Mouse (Mus musculus): ENCODE data around the gene Kif24. TPM values are rescaled to one million over a fixed set of nuclear protein-coding genes. Genes with fewer than 3 reads are reported as not detected.
A peak's percentile ranks its signal among the peaks of the same experiment; 100 is the strongest.

Gene Kif24
- polyA plus RNA-seq, 1 experiment from 2014 or later: 4.0 TPM

DNA sequence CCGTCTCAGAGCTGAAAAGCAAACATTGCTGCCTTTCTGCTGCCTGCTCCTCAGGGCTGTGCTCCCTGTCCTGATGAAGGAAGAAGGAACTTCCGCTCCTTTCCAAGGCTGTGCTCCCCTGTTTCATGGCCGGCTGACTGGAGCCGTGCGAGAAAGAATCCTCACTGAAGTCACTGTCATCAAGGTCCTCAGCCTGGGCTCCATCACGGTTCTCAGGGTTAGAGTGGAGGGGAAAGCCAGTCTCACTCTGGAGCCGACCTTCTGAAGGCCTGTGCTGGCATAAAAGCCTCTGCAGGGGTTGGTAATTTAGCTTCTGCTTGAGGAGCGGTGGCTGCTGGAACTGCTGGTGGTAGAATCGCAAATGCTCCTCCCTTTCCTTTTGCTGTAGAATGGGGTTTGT is 70.0 kb downstream of the Kif24 start:
- Histone ChIP-seq H3K27ac (ENCODE audit: low read length) (no peak overlapping the region), H3K9me3 (ENCODE audit: control insufficient read depth, low read length) (no peaks in the 10 kb centered on the region), H3K4me2 (ENCODE audit: low read depth, low read length) (no peak overlapping the region), H3K4me1 (ENCODE audit: control insufficient read depth, insufficient read depth, low read length) (no peaks in the 10 kb centered on the region), H3K4me3 (ENCODE audit: low read length) (no peak overlapping the region), H3K27me3 (replicated peaks; ENCODE audit: control insufficient read depth, insufficient read depth, low read length) (no peaks in the 10 kb centered on the region), H3K36me3 (ENCODE audit: control insufficient read depth, insufficient read depth, low read length) (peaks cover 5% of the 10 kb centered on the region), H3K9ac (ENCODE audit: low read depth, low read length) (no peak overlapping the region)
- no peak for ATAC-seq
- 78% methylated on average over 9 of the region's 9 CpGs for WGBS

DNA sequence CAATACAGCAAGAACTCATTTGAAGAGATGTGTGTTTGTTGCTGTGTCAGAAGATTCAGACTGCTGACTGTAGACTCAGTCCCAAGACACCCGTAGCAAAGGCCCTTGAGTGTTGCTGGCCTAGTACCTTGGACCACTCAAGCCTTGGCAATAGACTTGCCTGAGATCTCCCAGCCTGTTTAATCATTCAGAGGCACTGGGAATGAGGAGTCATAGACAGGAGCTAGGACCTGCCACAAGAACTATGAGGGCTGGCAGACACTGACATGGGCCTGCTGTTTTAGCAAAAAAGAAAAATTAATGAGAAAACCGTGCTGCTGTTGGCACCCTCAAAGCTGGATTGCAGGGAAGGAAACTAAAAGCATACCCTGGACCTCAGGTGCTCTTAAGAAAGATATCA is 73.7 kb downstream of the Kif24 start:
- Histone ChIP-seq H3K4me2 (ENCODE audit: low read depth, low read length) (no peak overlapping the region), H3K27me3 (replicated peaks; ENCODE audit: control insufficient read depth, insufficient read depth, low read length) (no peaks in the 10 kb centered on the region), H3K4me3 (ENCODE audit: low read length) (no peak overlapping the region)

DNA sequence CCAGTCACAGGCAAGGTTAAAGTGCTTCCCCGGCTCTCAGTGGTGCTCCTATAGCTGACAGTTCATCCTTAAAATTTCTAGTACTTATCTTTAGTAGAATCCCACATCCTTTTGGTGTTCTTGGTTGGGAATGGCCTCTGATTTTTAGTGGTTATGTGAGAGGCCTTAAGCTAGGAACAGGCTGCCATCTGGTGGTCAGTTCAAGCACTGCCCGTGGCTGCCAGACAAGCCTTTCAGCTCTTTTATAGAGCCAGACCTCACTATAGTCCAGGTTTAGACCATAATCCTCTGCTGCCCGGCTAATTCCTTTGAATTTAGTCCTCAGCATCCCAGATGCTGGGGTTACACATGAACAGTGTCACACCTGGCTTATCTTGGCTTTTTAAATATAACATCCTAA is 74.6 kb downstream of the Kif24 start:
- no peak overlapping the region for H3K9ac ChIP-seq (ENCODE audit: low read depth, low read length)
- H3K4me1 ChIP-seq (ENCODE audit: control insufficient read depth, insufficient read depth, low read length): no peaks in the 10 kb centered on the region
- WGBS: 24% methylated on average over 3 of the region's 3 CpGs
- no peak overlapping the region for H3K27ac ChIP-seq (ENCODE audit: low read length)
- H3K4me3 ChIP-seq (ENCODE audit: low read length): no peak overlapping the region
- ATAC-seq: peak; percentile 61; the same call in 1 of the 2 replicates
- no peak overlapping the region for H3K4me2 ChIP-seq (ENCODE audit: low read depth, low read length)
- H3K9me3 ChIP-seq (ENCODE audit: control insufficient read depth, low read length): no peaks in the 10 kb centered on the region
- H3K27me3 ChIP-seq (replicated peaks; ENCODE audit: control insufficient read depth, insufficient read depth, low read length): no peaks in the 10 kb centered on the region
- peaks cover 5% of the 10 kb centered on the region for H3K36me3 ChIP-seq (ENCODE audit: control insufficient read depth, insufficient read depth, low read length)

More for the DNA sequence above, 73.7 kb downstream of the Kif24 start:
- Histone ChIP-seq H3K36me3 (ENCODE audit: control insufficient read depth, insufficient read depth, low read length) (peaks cover 5% of the 10 kb centered on the region), H3K27ac (ENCODE audit: low read length) (no peak overlapping the region), H3K9me3 (ENCODE audit: control insufficient read depth, low read length) (no peaks in the 10 kb centered on the region), H3K4me1 (ENCODE audit: control insufficient read depth, insufficient read depth, low read length) (no peaks in the 10 kb centered on the region), H3K9ac (ENCODE audit: low read depth, low read length) (no peak overlapping the region)
- WGBS: 84% methylated on average over 2 of the region's 2 CpGs
- no peak for ATAC-seq

DNA sequence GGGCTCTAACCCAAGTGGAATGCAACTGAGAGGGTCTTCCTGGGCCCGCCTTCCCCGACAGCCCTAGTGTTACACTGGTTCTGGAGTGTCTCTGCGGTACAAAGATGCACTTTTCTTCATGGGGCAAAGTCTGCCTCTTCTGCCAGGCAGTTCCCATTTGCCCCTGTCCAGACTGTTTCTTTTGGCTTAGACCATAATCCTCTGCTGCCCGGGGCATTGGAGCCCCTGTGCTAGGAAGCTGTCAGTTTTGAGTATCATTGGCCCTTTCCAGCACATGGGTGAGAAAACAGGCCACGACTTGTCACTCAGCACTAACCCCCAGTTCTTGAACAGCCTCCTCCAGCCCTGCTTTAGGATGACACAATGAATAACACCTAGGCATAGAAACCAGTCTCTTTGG is 75.4 kb downstream of the Kif24 start:
- Histone ChIP-seq H3K36me3 (ENCODE audit: control insufficient read depth, insufficient read depth, low read length) (peaks cover 5% of the 10 kb centered on the region), H3K9ac (ENCODE audit: low read depth, low read length) (no peak overlapping the region), H3K9me3 (ENCODE audit: control insufficient read depth, low read length) (no peaks in the 10 kb centered on the region), H3K4me3 (ENCODE audit: low read length) (no peak overlapping the region), H3K4me1 (ENCODE audit: control insufficient read depth, insufficient read depth, low read length) (no peaks in the 10 kb centered on the region), H3K27me3 (replicated peaks; ENCODE audit: control insufficient read depth, insufficient read depth, low read length) (no peaks in the 10 kb centered on the region), H3K27ac (ENCODE audit: low read length) (no peak overlapping the region), H3K4me2 (ENCODE audit: low read depth, low read length) (no peak overlapping the region)
- no peak for ATAC-seq
- WGBS: 95% methylated on average over 5 of the region's 5 CpGs

DNA sequence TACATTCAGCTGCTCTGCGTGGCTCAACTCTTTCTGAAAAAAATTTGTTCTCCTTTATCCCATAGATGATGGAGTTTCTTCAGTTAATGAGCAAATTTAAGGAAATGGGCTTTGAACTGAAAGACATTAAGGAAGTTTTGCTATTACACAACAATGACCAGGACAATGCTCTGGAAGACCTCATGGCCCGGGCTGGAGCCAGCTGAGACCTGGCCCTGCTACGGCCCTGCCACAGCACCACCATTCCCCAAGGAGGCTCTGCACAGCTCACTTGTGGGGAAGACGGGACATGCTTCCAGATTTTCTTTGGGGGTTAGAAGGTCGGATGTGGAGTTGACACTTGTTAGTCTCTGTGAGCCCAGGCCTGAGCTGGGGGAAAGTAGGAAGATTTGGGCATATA is 76.1 kb downstream of the Kif24 start:
- no peak for ATAC-seq
- no peak overlapping the region for H3K27ac ChIP-seq (ENCODE audit: low read length)
- WGBS: 88% methylated on average over 5 of the region's 5 CpGs
- H3K9ac ChIP-seq (ENCODE audit: low read depth, low read length): no peak overlapping the region
- no peaks in the 10 kb centered on the region for H3K9me3 ChIP-seq (ENCODE audit: control insufficient read depth, low read length)
- peaks cover under 1% of the 10 kb centered on the region; the same call in 1 of the 2 replicates for H3K36me3 ChIP-seq (ENCODE audit: control insufficient read depth, insufficient read depth, low read length)
- no peaks in the 10 kb centered on the region for H3K4me1 ChIP-seq (ENCODE audit: control insufficient read depth, insufficient read depth, low read length)
- no peaks in the 10 kb centered on the region for H3K27me3 ChIP-seq (replicated peaks; ENCODE audit: control insufficient read depth, insufficient read depth, low read length)
- H3K4me3 ChIP-seq (ENCODE audit: low read length): no peak overlapping the region
- no peak overlapping the region for H3K4me2 ChIP-seq (ENCODE audit: low read depth, low read length)

DNA sequence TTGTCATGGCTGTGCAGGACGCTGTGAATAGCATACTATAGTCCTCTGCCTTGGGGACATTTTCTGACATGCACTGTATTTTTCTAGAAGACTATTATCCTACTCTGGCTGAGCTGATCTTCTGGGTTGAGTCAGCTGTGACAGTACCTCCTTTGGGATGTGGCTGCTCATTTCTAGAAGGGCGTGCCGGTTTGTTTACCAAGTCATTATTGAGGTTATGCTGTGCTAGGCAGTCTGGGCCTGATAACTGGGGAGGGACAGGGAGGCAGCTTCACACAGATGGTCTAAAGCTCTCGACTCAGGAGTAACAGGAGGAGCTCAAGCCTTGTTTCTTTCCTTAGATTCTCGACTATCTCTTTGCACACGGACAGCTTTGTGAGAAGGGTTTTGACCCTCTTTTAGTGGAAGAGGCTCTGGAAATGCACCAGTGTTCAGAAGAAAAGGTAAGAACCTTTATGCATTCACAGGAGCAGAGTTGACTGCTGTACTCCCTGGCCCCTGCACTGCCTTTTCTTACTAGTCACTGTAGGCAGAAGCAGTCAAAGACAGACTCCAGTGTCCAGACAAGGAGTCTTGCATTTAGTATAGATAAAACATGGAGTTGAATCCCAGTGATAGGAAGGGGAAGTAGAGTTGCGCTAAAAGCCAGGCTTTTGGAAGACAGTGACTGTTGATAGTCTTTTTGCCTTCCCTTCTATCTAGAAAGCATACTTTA is 76.8 kb downstream of the Kif24 start:
- Histone ChIP-seq H3K27ac (ENCODE audit: low read length) (no peak overlapping the region), H3K9me3 (ENCODE audit: control insufficient read depth, low read length) (no peaks in the 10 kb centered on the region), H3K9ac (ENCODE audit: low read depth, low read length) (no peak overlapping the region), H3K4me1 (ENCODE audit: control insufficient read depth, insufficient read depth, low read length) (no peaks in the 10 kb centered on the region), H3K36me3 (ENCODE audit: control insufficient read depth, insufficient read depth, low read length) (no peaks in the 10 kb centered on the region), H3K4me3 (ENCODE audit: low read length) (no peak overlapping the region), H3K4me2 (ENCODE audit: low read depth, low read length) (no peak overlapping the region), H3K27me3 (replicated peaks; ENCODE audit: control insufficient read depth, insufficient read depth, low read length) (no peaks in the 10 kb centered on the region)
- 62% methylated on average over 7 of the region's 7 CpGs for WGBS
- peak; percentile 76 for ATAC-seq

DNA sequence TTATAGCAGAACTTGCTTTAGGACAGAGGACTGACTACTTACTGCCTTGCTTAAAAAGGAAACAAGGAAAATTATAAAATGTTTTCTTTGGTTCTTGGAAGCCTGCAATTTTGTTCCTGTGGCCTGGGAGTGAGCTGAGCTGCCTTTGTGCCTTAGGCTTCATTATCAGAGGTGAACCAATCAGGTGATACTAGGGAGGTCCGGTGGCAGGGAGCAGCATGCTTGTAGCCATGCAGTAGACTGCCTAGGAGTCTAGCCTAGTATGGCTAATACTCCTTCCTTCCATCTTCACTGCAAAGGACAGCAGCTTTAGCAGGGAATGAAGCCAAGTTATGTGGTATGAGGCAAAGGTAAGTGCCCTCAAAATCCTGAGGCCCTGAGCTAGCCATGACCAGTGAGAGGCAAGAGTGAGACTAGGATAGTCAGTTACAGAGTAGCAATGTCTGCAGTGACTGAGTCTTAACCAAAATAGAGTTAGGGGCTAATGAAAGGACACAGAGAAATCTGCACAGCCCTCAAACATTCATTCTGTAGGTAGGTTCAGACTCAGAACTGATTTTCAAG is 78.2 kb downstream of the Kif24 start:
- no peaks in the 10 kb centered on the region for H3K9me3 ChIP-seq (ENCODE audit: control insufficient read depth, low read length)
- H3K27me3 ChIP-seq (replicated peaks; ENCODE audit: control insufficient read depth, insufficient read depth, low read length): no peaks in the 10 kb centered on the region
- no peak overlapping the region for H3K4me2 ChIP-seq (ENCODE audit: low read depth, low read length)
- H3K36me3 ChIP-seq (ENCODE audit: control insufficient read depth, insufficient read depth, low read length): peaks cover 2% of the 10 kb centered on the region; the same call in 1 of the 2 replicates
- WGBS: 82% methylated on average over 1 of the region's 1 CpGs
- no peak for ATAC-seq
- no peak overlapping the region for H3K4me3 ChIP-seq (ENCODE audit: low read length)
- no peak overlapping the region for H3K9ac ChIP-seq (ENCODE audit: low read depth, low read length)
- H3K27ac ChIP-seq (ENCODE audit: low read length): no peak overlapping the region
- H3K4me1 ChIP-seq (ENCODE audit: control insufficient read depth, insufficient read depth, low read length): no peaks in the 10 kb centered on the region

DNA sequence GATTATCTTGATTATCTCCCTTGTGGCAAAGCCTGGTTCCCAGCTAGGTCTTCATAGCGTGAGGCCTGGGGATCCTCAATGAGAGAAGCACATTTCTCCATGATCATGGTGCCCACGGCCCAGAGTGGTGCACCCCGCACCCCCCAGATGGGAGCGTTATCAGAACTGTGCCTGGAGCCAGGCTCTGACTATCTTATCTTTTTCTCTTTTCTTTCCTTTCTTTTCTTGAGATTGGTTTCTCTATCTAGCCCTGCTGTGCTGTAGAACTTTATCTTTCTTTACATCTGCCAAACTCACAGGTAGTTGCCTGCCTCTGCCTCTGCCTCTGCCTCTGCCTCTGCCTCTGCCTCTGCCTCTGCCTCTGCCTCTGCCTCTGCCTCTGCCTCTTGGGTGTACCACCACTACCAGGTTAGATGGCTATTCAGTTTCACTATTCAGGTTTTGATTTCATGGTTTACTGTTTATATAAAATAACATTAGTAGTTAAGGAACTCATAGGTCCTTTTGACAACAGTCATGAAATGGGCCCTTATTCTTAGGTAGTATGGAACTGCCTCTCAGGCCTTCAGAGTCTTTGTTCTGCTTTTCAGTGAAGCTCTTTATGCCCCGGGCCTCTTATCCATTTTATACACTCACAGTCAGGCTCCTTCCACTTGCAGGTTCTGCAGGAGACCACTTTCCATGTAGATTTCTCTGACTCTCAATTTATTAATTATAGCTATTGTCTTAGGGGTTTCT is 83.3 kb downstream of the Kif24 start:
- Histone ChIP-seq H3K9me3 (ENCODE audit: control insufficient read depth, low read length) (no peaks in the 10 kb centered on the region), H3K27ac (ENCODE audit: low read length) (no peak overlapping the region), H3K9ac (ENCODE audit: low read depth, low read length) (no peak overlapping the region), H3K27me3 (replicated peaks; ENCODE audit: control insufficient read depth, insufficient read depth, low read length) (no peaks in the 10 kb centered on the region), H3K4me2 (ENCODE audit: low read depth, low read length) (no peak overlapping the region), H3K4me3 (ENCODE audit: low read length) (no peak overlapping the region), H3K36me3 (ENCODE audit: control insufficient read depth, insufficient read depth, low read length) (peaks cover 13% of the 10 kb centered on the region), H3K4me1 (ENCODE audit: control insufficient read depth, insufficient read depth, low read length) (no peaks in the 10 kb centered on the region)
- 92% methylated on average over 5 of the region's 5 CpGs for WGBS
- no peak for ATAC-seq

DNA sequence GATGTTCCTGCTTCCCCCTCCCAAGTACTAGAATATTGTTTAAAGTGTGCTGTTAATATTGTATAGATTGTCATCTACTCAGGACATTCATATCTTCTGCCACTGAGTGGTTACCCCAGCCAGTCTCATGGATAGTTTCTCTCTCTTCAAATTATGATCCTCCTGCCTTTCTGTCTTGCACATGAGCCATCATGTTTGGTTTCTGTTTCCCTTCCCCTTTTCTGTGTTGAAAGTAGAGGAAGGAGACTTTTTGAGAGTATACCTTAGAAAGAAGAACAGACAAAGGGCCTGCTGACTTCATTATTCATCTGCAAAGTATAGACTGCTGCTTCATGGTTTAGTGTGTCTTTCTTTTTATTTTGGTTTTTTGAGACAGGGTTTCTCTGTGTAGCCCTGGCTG is 87.1 kb downstream of the Kif24 start:
- Histone ChIP-seq H3K4me2 (ENCODE audit: low read depth, low read length) (no peak overlapping the region), H3K9me3 (ENCODE audit: control insufficient read depth, low read length) (no peaks in the 10 kb centered on the region), H3K9ac (ENCODE audit: low read depth, low read length) (no peak overlapping the region), H3K27me3 (replicated peaks; ENCODE audit: control insufficient read depth, insufficient read depth, low read length) (no peaks in the 10 kb centered on the region), H3K4me3 (ENCODE audit: low read length) (no peak overlapping the region), H3K4me1 (ENCODE audit: control insufficient read depth, insufficient read depth, low read length) (no peaks in the 10 kb centered on the region), H3K36me3 (ENCODE audit: control insufficient read depth, insufficient read depth, low read length) (peaks cover 18% of the 10 kb centered on the region), H3K27ac (ENCODE audit: low read length) (no peak overlapping the region)
- ATAC-seq: no peak
